Mouse (Mus musculus) lung, adult 2 months (tissue): Measurements from ENCODE around the gene Rab44. TPM values are rescaled to one million over a fixed set of nuclear protein-coding genes. Genes with fewer than 3 reads are reported as not detected.

ENCODE experiments used
- DNase-seq: peaks from one replicate; pipeline ENCODE4 v3.0.0; 2022
- H3K4me1 ChIP-seq: fragments of 200-500 bp; 2 replicates; pipeline ENCODE4 v1.6.1; 2011; ENCODE audit warnings: low read length; ENCODE audit not compliant: control insufficient read depth, insufficient read depth
- H3K4me3 ChIP-seq: fragments of 200-500 bp; replicated peaks from 2 replicates; pipeline ENCODE3; 2011; ENCODE audit warnings: low read depth, mild to moderate bottlenecking, control low read depth, low read length; ENCODE audit errors: extremely low read depth
- CTCF ChIP-seq: fragments of 200-500 bp; IDR thresholded peaks from 2 replicates; pipeline ENCODE4 v1.5.1; 2011; ENCODE audit warnings: mild to moderate bottlenecking, low read length, control low read depth; ENCODE audit not compliant: insufficient read depth
- POLR2A ChIP-seq: fragments of 200-500 bp; IDR thresholded peaks from 2 replicates; pipeline ENCODE4 v1.6.1; 2011; ENCODE audit warnings: low read depth, mild to moderate bottlenecking, control low read depth, low read length, borderline replicate concordance; ENCODE audit errors: extremely low read depth
- WGBS: fragments of 180-500 bp; shearing (Covaris S2); methylation state at CpG from one replicate; pipeline ENCODE4 v1.1.7; 2018; 5-methylcytosine and 5-hydroxymethylcytosine counted together
- polyA plus RNA-seq: library from polyadenylated mRNA; depleted of rRNA; stranded (reverse); fragments of >200 nt; gene quantifications from 2 replicates; pipeline ENCODE4 v1.2.3, GENCODE M21; 2012

The Rab44 gene
- polyA plus RNA-seq, 1 experiment = 13.0 TPM

DNA sequence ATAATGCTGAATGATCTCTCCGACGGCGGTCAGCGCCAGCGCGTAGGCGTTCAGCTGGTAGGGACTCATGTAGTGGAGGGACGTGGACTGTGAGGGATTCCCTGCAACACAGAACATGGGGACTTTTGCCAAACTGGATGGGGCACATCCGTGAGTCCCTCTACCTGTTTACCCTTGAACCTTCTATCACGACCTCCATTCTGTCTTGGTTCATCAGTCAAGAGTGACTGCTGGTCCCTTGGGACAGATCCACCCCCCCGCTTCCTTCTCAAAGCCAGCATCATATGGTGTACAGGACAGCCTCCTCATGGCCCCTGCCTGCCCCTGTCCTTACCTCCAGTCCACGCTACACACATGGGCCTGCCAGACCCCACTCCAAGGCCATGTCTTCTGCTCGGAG is 48.4 kb downstream of the Rab44 start:
- WGBS = 90% methylated on average over 13 of the region's 13 CpGs
- TF ChIP-seq CTCF (no peak), POLR2A (no peak)
- Histone ChIP-seq H3K4me1 (peaks cover 3% of the 10 kb centered on the region; the same call in 1 of the 2 replicates), H3K4me3 (no peak overlapping the region)
- DNase-seq = no peak

DNA sequence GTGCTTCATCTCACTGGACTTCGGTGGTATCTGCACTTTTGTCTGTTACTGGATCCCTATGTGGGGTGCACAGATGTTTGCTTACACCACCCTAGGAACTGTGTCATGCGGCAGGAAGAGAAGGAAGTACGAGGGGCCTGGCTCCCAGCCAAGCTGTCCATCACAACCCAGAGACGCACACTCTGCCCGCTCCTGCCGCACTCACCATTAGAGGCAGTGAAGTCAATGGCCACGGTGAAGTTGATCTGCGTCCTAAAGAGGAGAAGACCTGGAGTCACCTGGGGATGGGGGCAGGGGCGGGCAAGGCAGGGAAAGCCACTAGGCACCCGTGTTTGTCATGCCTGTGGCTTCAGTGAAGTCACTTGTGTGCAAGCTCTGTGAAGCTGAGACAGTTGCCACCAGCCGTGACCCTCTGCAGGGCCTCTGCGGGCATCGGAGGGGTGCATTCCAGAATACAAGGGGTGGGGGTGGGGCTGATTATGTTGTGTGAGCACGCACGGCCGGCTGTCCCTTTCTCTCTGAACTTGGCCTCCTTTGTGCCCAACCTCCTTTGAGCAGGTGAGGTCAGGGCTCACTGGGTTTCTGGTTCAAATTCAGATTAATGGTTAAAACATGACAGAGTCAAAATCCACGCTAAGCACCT is 50.6 kb downstream of the Rab44 start:
- Histone ChIP-seq H3K4me1 (peaks cover 3% of the 10 kb centered on the region; the same call in 1 of the 2 replicates), H3K4me3 (no peak overlapping the region)
- DNase-seq = peak; percentile 46
- TF ChIP-seq CTCF = no peak
- TF ChIP-seq POLR2A = no peak
- 20% methylated on average over 17 of the region's 17 CpGs for WGBS

DNA sequence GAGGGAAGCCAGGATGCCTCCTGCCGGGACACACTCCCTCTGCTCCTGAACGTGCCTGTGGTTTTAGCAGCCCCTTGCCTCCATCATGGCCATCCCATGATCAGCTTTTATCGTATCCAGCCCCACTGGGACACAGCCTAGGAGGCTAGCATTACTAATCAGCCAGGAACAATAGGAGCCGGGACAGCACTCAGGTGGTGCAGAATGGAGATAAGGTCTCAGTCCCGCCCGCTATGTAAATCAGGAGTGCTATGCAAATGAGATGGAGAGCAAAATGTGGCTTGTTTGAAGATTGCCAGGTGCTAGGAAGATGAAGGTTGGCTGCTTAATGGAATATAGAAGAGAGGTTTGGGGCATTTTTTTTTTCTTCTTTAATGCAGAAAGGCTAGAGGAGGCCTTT is 51.5 kb downstream of the Rab44 start:
- WGBS = 66% methylated on average over 6 of the region's 6 CpGs
- no peak for TF ChIP-seq POLR2A
- TF ChIP-seq CTCF = no peak
- Histone ChIP-seq H3K4me3 (no peak overlapping the region), H3K4me1 (peaks cover 3% of the 10 kb centered on the region; the same call in 1 of the 2 replicates)
- no peak for DNase-seq

DNA sequence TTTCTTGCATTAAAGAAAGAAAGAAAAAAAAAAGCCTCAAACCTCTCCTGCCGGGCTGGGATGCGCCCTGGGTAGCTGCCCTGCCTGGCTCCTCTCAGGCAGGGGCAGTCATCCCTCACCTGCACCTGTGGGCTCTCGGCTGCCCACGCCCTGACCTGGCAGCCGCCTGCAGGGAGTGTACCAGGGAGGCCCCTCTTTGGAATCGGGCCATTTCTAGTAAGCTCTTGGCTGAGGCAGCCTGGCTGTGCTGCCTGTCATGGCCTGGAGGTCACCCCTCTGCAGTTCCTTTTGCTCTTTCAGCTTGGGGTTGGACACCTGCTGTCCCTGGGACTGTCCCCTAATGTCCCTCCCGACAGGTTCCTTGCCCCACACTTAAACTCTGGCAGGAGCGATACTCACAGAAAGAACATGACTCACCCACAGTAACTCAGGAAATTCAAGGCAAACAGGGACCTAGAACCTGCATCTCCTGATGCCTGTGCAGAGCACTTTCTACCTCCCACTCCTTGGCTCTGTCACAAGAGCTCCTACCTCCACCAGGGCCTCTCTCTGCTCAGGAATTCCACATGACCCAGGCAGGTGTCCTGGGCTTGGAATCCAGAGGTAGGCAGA is 52.1 kb downstream of the Rab44 start:
- no peak for DNase-seq
- H3K4me1 ChIP-seq = peaks cover 3% of the 10 kb centered on the region; the same call in 1 of the 2 replicates
- WGBS = 54% methylated on average over 8 of the region's 8 CpGs

GRCm38 (mm10) chr17:29167371-29167770 is 53.4 kb downstream of the Rab44 start:
- Histone ChIP-seq H3K4me3 (no peak overlapping the region), H3K4me1 (peaks cover 3% of the 10 kb centered on the region; the same call in 1 of the 2 replicates)
- WGBS = 52% methylated on average over 6 of the region's 6 CpGs
- peak; percentile 27 for DNase-seq
- TF ChIP-seq CTCF = no peak
- TF ChIP-seq POLR2A = no peak

More for the DNA sequence above, 52.1 kb downstream of the Rab44 start:
- H3K4me3 ChIP-seq = no peak overlapping the region
- TF ChIP-seq POLR2A = no peak
- TF ChIP-seq CTCF = no peak

- TF ChIP-seq POLR2A (no peak), CTCF (no peak)
- H3K4me1 ChIP-seq = peaks cover 3% of the 10 kb centered on the region; the same call in 1 of the 2 replicates
- DNase-seq = no peak
- H3K4me3 ChIP-seq = no peak overlapping the region
- WGBS = 91% methylated on average over 4 of the region's 4 CpGs
These were observed 54.5 kb downstream of the Rab44 start for GRCm38 (mm10) chr17:29168438-29168837.

GRCm38 (mm10) chr17:29168996-29169601 is 55.2 kb downstream of the Rab44 start:
- TF ChIP-seq CTCF (peak; percentile 55), POLR2A (no peak)
- Histone ChIP-seq H3K4me3 (no peak overlapping the region), H3K4me1 (peaks cover 3% of the 10 kb centered on the region; the same call in 1 of the 2 replicates)
- WGBS = 71% methylated on average over 12 of the region's 12 CpGs
- DNase-seq = no peak

- H3K4me1 ChIP-seq = no peaks in the 10 kb centered on the region
- DNase-seq = no peak
- TF ChIP-seq CTCF = no peak
- TF ChIP-seq POLR2A = no peak
- whole genome bisulfite sequencing = 62% methylated on average over 14 of the region's 14 CpGs
- H3K4me3 ChIP-seq = no peak overlapping the region
These were observed 56.6 kb downstream of the Rab44 start for GRCm38 (mm10) chr17:29170431-29171000.

- WGBS = 15% methylated on average over 14 of the region's 14 CpGs
- no peaks in the 10 kb centered on the region for H3K4me1 ChIP-seq
- no peak overlapping the region for H3K4me3 ChIP-seq
- TF ChIP-seq POLR2A = 0 out of 2 replicates have a peak, but pooled peaks have one; percentile 9
- peak; percentile 97 for TF ChIP-seq CTCF
- peak; percentile 85 for DNase-seq
These were observed 57.2 kb downstream of the Rab44 start for GRCm38 (mm10) chr17:29171001-29171772.
